Mouse (Mus musculus) gonadal fat pad, adult 2 months (tissue): ENCODE measurements around the gene Wnt10b. TPM values are rescaled to one million over a fixed set of nuclear protein-coding genes. Genes with fewer than 3 reads are reported as not detected.
"Not testable (repeated sequence)": the region's sequence is repeated elsewhere in the genome, so short reads cannot be mapped to it uniquely, and the experiment has no call there.

ENCODE experiments used
- DNase-seq: peaks from one replicate; pipeline ENCODE4 v3.0.0-alpha.2; 2012; ENCODE audit warnings: low read depth
- polyA plus RNA-seq: library from polyadenylated mRNA; depleted of rRNA; stranded (reverse); fragments of >200 nt; gene quantifications from 2 replicates; pipeline ENCODE4 v1.2.3, GENCODE M21; 2012

Gene Wnt10b
- polyA plus RNA-seq, 1 experiment, result 2.7 TPM

DNA sequence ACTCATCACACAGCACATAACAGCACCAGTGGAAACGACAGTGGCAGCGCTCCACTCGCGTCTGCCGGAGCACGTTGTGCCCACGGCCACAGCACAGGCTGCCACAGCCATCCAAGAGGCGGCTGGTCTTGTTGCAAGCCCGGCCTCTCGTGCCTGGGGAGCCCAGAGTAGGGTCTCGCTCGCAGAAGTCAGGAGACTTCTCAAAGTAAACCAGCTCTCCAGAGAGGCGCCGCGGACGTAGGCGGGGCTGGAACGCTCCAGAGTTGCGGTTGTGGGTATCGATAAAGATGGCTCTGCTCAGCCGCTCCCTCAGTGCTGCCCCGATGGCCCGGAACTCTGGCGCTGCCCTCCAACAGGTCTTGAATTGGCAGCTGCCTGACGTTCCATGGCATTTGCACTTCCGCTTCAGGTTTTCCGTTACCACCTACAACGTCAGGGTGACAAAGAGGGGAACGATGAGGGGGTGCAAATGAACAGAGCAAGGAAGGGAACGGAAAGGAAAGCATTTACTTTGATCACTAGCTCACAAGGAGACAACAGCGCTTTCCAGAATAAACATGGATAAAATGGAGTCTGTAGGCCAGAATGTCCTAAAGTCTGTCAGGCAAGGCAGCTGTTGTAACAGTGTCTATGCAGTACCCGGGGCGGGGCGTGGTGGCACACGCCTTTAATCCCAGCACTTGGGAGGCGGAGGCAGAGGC lies 5.3 kb downstream of the Wnt10b start:
- DNase-seq, result peak; percentile 26

DNA sequence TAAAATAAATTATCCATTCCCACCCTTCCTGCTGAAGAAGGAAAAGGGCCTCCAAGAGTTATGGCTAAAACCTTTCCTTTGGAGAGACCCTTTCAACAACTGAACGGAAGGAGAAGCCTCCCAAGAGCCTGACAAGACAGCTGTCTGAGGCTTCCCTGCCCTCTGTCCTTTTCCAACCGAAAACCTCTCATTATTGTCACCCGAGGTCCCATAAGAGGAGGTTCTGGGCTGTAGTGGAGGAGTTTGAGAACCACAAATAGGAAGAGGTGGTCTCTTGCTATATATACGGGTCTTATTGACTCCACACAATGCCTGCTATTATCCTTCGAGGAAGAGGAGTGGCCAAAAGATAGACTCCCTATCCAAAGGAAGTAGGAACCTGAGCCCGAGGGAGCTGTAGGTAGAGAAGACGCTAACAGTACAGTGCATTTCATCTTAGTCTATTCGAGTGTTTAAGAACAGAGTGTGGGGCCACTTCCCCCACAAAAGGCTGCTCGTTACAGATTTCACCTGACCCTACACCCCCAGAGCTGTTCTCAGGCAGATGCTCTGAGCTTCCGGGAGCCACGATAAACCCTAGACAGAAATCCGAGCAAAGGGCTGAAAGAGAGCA lies 6.0 kb downstream of the Wnt10b start:
- no peak for DNase-seq

DNA sequence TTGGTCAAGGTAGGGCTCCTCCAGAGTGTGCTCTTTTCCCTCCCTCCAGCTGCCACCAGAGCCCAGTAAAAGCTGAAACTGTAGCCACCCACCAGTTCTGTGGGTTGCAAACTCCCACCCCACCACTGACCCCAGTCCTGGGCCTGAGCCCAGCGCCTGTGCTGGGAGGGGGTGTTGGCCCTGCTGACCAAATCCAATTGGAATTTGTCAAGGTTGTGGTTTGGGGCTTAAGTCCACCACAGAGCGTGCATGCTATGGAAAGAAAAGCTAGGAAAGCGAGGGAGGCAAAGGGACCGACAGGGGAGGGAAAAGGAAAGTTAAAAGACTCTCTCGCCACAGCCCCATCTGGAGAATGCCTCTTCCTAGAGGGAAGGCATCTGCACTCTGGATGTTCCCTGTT lies 9.7 kb downstream of the Wnt10b start:
- DNase-seq, result no peak

DNA sequence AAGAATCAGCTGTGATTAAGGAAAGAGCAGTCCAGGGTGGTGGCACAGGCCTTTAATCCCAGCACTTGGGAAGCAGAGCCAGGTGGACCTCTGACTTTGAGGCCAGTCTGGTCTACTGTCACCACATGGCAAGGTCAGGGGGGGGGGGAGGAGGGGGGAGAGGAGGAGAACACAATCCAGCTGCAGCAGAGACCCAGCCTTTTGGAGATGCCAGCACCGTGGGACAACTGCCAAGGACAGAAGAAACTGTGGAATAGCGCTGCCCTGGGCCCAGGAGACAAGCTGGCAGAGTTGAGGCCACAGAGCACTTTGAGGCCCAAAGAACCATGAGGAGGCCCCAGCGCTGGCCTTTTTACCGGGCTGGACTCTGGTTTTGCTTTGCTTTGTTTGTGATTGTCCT lies 12.0 kb downstream of the Wnt10b start:
- no peak for DNase-seq

DNA sequence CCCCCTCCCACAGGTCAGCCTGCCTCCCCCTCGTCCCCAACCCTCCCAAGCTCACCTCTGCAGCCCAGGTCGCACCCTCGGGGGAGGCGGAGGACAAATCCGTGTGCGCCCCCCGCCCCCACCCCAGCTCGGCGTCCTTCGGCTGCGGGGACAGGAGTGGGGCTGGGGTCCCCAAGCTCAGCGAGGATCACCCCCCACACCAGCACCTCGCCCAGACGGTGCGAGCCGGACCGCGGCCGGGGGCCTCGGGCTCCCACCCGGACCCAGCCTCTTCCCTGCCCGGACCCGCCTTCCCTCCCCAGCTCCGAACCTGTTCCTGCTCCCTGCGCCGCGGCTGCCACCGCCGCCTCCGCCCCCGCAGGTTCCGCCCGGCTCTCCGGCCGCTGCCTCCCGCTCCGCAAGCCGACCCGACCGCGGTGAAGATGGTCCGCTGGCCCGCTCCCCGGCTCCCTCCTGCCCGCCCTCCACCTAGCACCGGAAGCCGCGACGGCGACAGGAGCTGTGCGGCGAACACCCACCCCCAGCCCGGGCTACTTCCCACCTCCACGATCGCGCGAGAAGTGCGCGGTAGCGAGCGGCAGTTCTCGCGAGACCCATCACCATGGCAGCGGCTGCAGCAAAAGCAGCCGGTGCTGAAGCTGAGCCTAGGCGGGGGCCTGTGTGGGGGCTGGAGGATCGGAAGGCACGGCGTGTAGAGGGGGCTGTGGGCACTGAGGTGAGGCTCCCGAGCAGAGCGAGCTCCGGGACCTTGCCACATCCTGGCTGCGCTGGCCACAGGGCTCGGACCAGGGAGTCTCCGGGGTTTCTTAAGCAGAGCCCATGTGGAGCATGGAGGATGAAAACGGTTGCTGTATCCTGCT lies 15.1 kb downstream of the Wnt10b start, which contains the start of gene Arf3:
Gene Arf3 (minus strand): TSS at position 545 of the 860 bp plus-strand sequence.
- no peak for DNase-seq

DNA sequence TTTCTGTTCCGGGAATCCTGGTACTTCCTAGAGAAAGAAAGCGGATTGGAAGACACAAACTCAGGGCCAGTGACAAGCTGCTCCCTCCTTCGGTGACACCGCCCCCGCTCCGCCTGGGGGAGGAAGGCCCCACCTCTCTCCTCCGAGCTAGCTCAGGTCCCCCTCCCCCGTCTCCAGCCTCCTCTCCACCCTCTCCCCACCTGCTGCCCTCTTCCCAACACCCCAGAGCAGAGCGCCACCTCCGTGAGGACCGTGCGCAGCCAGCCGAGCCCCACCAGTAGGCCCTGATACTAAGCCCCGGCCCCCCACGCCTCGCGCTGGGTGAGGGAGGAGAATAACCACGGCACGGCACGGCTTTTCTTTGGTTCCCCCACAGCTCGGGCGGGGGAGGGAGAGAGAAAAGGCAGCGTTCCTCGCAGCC lies 15.7 kb downstream of the Wnt10b start:
- DNase-seq, result no peak

DNA sequence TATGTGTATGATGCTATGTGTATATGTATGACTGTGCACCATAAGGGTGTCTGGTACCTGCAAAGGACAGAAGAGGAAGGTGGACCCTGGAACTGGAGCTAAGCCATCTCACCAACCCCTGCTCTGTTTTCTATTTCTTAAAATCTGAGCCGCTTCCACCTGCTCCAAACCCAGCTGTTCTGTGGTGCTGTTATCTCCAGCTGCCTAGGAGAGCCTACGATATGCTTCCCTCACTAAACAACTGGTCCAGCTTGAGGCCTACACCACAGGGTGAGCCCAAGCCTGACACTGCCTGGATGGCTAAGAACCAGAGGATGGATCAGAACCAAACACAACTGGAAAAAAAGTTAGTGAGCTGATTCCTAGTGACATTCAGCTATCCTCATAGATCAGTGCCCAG lies 23.8 kb downstream of the Wnt10b start:
- no peak for DNase-seq

DNA sequence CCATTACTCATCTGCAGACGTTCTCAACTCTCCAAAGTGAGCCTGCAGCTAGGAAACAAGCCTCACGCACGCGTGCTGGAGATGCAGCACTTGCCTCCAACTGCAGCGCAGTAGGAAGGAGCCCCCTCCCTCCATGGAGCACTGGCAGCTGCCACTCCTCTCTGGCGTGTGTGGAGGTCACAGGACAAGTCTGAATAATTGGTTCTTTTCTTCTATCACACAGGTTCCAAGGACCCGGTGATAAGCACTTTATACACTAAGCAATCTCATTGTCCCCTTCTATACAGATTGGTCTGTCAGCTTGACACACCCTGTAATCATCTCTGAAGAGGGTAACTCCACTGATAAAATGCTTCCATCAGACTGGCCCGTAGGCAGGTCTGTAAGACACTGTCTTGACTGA lies 24.9 kb downstream of the Wnt10b start:
- DNase-seq, result no peak

DNA sequence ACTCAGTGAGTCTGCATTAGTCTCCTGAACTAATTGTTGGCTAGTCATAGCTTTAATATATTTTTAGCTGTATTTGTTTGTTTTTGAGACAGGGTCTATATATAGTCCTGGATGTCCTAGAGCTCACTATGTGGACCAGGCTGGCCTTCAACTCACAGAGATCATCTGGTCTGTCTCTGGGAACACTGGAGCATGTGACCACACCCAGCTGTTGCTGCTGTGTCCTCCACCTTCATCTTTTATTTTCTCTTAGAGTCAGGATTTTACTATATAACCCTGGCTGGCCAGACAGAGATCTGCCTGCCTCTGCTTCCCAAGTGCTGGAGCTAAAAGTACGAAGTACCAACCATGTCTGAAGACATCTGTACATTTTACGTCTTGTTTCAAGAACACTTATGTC lies 28.9 kb downstream of the Wnt10b start:
- DNase-seq, result no peak

DNA sequence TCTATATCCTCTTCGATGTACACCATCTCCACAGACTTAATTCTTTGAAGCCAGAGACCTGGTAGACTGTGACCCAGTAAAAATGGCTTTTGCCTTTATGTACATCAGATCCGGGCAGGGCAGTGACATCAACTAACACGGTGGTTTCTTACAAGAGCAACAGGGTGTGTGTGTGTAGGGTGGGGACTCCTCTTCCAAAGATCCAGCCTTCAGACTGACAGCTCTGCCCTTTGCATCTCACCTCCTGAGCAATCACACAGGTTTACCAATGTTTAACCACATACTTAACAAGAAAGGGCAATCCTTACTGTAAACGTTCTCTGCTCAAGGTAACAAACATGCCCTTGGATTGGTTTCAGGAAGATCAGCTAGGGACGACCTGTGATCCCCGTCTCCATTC lies 30.7 kb downstream of the Wnt10b start:
- DNase-seq, result no peak

DNA sequence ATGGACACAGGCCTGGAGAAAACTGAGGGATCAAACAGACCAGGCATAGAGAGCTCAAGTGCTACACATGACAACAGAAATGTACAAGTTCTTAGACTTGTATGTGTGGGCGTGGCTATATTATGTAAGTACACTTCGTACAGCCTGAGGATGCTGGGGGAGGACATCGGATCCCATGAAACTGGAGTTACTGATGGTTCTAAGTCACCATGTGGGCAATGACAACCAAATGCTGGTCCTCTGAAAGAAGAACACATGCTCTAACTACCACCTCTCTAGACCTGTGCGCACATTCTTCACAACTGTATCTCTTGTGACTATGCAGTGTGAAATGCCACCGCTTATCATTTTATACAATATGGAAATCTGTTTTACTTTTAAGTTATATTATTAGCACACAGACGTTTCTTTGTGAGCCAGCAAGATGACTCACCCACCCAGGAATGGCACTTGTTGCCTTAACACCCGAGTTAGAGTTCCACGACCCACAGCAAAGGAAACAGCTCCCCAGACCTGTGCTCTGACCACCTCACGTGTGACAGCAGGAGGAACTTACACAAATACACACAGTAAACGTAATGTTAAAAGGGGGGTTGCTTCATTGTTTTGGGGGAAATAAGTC lies 31.5 kb downstream of the Wnt10b start:
- no peak for DNase-seq

DNA sequence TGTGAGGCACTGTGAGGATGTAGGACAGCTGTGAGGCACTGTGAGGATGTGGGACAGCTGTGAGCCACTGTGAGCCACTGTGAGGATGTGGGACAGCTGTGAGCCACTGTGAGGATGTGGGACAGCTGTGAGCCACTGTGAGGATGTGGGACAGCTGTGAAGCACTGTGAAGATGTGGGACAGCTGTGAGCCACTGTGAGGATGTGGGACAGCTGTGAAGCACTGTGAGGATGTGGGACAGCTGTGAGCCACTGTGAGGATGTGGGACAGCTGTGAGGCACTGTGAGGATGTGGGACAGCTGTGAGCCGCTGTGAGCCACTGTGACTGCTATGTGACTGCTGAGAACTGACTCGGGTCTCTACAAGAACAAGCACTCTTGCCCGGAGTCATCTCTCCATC lies 34.1 kb downstream of the Wnt10b start:
- not testable (repeated sequence) for DNase-seq

DNA sequence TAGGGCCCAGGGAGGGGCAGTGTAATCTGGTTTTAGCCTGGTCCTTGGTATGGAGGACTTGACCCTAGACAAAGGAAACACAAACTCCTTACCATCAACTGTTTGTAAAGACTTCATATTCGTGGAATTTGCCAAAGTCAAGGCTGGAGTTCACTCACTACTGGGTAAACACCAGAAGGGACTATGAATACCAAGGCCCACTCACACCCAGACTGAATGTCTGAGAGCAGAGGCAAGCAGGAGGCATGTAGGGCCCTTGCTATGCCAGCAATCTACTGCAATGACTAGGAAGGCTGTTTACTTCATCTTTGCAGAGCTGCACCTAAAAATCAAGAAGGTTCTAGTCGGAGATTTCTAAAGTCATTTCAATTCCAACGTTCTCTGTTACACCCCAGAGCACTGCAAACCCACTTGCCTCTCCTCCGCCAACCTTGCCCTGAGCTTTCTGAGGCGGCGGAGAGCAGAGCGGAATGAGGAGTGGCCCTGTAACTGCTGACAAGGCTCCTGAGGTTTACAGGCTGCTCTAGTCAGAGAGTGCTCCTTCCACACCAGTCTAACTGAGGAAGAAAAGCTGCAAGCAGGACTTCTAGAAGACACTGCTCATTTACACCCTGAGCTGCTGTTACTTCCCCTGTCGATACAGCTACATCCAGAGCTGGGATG lies 35.1 kb downstream of the Wnt10b start:
- DNase-seq, result no peak

DNA sequence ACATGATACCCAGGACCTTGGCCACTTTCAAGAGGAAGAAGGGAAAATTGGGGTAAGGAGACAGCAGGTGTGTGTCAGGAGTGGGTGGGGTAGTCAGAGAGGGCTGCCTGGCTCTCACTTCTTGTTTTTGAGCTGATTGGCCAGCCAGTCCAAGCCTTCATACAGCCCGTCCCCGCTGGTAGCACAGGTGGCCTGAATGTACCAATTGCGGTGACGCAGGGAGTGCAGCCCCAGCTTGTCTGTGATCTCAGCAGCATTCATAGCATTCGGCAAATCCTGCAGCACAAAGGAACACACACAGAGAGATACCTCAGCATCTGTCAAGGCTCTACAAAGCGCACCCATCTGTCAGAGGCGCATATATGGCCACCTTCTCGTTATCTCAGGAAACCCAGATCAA lies 37.7 kb downstream of the Wnt10b start:
- no peak for DNase-seq

DNA sequence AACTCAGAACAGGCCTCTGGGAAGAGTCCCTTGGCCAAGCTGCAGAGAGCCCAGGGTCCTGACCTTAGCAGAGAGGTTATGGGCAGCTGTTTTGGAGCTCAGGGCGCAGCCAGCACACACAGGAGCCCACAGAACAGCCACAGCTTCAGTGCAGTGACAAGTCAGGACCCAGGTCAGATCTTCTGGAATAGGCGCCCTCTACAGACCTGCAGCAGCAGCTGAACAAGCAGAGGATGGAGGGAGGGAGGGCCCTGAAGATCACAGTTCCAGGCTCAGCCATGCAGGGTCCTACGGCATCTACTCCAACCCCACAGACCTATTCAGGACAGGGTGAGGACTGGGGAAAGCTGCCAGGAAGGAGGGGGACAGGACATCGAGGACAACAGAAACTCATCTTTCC lies 39.2 kb downstream of the Wnt10b start:
- no peak for DNase-seq

DNA sequence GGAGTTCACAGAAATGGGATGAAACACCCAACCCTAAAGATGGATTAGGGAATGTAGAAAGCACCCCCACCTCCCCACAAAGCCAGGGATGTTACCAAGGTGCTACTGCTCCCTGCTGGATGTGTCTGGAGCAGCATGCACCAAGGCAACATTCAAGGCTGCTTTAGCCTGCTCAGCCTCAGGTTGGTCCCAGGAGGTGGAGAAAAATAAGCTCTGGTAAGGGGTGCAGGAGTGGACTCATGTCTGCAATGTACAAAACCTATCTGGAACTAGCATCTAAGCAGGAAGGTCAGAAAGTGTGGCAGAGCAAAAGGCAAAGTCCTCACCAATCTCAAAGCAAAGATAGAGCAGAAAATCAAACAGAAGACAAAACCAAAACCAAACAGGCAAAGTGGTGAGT lies 40.1 kb downstream of the Wnt10b start:
- no peak for DNase-seq

DNA sequence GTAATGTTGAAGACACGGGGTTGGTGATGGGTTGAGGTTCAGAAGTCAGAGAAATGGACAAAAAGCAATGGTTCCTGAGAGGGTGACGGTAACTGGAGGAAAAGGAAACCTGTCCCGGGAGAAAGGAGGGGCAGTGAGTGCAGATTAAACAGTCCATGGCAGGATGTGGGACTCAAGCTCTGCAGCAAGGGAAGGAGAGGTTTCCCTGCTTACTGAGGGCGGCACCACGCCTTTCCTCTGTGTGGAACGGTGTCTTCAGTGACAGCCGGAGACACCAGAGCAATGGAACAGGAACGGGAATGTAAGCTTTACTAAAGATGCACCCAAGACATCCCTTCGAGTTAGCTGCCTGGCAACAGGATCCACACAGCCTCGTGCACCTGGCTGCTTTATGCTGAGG lies 41.4 kb downstream of the Wnt10b start:
- DNase-seq, result no peak

DNA sequence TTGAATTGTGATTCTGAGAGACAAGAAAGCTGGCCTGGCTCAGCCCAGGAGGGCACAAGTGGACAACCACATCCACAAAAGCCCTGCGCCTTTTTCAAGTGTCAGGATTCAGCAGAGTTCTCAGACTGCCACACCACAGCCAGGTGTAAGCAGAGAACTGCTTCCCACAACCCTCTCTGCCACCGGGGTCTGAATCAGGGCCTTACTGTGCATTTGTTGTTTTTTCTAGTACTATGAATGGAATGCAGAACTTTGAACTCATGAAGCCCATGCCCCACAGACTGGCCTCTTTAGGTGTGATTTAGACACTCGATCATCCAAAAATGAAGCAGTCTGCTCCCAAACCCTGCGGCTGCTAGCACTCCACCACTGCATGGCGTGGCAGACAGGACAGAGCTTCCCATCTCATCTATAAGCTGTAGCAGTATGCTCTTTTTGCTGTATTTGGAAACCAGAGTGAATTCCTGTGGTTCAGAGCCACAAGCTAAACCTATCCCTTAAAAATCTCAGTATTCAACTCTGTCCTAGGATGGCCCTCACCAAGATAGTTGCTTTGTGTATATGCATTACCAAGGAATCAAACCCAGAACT lies 43.9 kb downstream of the Wnt10b start:
- no peak for DNase-seq

DNA sequence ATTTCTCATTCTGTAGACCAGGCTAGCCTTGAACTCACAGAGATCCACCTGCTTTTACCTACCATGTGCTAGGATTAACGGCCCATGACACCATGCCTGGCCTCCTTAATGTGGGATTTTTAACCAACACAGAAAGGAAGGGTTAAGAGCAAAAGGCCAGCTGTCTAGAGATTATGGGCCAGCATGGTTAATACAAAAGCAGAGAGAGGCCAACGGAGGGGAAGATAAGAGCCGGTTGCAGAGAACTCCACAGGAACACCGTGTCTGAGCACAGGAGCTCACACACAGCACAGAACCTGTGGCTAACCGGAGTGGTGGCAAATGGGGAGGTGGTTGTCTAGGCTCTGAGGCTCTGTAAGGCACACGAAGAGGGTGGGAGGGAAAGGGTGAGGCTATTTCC lies 44.6 kb downstream of the Wnt10b start:
- DNase-seq, result no peak

DNA sequence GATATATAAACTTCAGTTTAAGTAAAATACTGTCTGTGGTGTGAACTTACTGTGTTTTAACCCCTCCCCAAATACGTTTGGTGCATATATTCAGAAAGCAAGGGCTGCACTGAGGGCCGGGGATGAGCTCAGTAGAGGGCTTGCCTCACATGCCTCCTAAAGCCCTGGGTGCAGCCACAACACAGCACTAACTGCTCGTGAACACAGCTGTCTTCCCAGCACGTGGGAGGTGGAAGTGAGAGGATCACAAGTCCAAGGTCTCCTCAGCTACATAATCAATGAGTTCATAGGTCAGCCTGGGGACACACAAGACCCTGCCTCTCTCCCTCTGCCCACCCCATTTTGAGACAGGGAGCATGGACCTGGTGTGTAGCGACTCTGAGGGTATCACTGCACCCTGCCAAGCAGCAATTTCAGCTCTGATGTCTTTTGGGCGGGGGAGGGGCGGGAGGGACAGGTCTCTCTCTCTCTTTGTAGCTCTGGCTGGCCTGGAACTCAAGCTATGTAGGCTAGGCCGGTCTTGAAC lies 45.9 kb downstream of the Wnt10b start:
- DNase-seq, result no peak

DNA sequence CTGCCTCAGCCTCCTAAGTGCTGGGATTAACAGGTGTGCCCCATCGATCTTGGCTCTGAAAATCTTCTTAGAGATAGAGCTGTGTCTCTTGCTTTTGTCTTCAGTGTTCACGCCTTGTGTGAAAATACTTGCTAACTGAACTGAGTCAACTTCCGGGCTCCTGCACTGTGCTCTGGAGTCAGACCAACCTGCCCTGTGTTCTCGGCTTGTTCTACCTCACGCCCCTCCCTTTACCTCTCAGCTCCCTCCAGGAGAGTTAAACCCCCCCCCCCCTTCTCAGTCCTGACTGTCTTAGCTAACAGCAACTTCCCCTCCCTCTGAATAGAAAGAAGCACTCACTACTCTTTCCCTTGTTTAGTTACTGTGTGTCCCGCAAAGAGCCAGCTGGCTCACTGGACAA lies 47.2 kb downstream of the Wnt10b start:
- no peak for DNase-seq
